Mouse (Mus musculus) adrenal gland, adult 18-20 months (tissue): ENCODE measurements around the gene Mpg. TPM values are rescaled to one million over a fixed set of nuclear protein-coding genes. Genes with fewer than 3 reads are reported as not detected.

ENCODE experiments used
- DNase-seq, 2 experiments: peaks; one replicate each; pipeline ENCODE4 v3.0.0; 2021 to 2022; ENCODE audit warnings: low spot score in 2 of 2
- total RNA-seq, 2 experiments: library from RNA; stranded (reverse); gene quantifications; 1 replicate in 1 of 2; 2 replicates in 1 of 2; pipeline ENCODE4 v1.2.3; 2021

Gene Mpg
- total RNA-seq, 2 experiments from 2014 or later = 17.1 to 20.3 TPM

- DNase-seq = no peak
Observed at GRCm38 (mm10) chr11:32253121-32253520, 26.8 kb downstream of the Mpg start.

GRCm38 (mm10) chr11:32256146-32256545, 29.8 kb downstream of the Mpg start:
- no peak for DNase-seq

- no peak for DNase-seq
Observed at GRCm38 (mm10) chr11:32256566-32256965, 30.3 kb downstream of the Mpg start.

- DNase-seq = no peak
Observed at GRCm38 (mm10) chr11:32262674-32263415, 36.5 kb downstream of the Mpg start.

DNA sequence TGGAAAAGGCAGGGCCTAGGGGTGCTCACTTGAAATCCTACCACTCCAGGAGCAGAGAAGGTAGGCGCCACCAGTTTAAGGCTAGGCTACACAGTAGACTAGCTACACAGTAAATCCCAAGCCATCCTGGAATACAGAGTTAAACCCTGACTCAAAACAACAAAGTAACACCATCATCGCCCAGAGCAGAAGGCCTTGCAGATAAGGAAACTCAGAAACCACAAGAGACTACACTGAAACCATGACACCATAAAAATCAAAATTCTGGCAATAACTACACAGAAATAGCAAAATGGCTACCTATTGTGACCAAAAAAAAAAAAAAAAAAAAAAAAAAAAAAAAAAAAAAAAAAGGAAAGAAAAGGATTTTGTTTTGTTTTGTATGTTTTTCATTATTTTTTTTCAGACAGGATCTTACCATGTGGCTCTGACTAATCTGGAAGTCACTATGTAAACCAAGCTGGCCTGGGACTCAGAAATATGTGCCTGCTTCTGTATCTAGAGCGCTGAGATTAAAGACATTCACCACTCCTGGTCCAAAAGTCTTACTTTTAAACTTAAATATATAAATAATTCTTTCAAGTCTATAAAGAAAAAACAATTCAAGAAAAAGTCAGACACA, 38.9 kb downstream of the Mpg start:
- no peak for DNase-seq

DNA sequence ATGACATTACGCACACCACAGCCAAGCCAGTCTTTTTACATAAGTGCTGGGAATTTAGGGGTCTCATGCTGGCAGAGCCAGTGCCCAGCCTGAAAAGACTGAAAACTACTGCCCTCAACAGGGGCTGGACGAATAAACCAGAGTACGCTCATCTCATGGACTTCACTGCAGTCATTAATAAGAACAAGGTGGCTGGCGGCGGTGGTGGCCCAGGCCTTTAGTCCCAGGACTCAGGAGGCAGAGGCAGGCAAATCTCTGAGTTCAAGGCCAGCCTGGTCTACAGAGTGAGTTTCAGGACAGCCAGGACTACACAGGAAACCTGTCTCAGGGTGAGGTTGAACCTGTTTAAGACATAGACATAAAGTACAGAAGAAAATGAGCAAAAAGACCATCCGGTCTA, 39.9 kb downstream of the Mpg start:
- no peak for DNase-seq

- no peak for DNase-seq
Observed at GRCm38 (mm10) chr11:32266776-32267175, 40.5 kb downstream of the Mpg start.

- DNase-seq = peak; percentile 96 to 98
Observed at GRCm38 (mm10) chr11:32267188-32267884, 41.0 kb downstream of the Mpg start, which contains the start of gene Nprl3. Gene Nprl3, minus strand, starts transcription at chr11:32267707.

GRCm38 (mm10) chr11:32267964-32268363, 41.7 kb downstream of the Mpg start:
- DNase-seq = no peak

GRCm38 (mm10) chr11:32268952-32269351, 42.6 kb downstream of the Mpg start:
- DNase-seq = no peak

- no peak for DNase-seq
Observed at GRCm38 (mm10) chr11:32271178-32271577, 44.9 kb downstream of the Mpg start.

- DNase-seq = no peak
Observed at GRCm38 (mm10) chr11:32276347-32276746, 50.0 kb downstream of the Mpg start, which contains the start of gene Hba-x. Gene Hba-x, plus strand, starts transcription at chr11:32276400.

DNA sequence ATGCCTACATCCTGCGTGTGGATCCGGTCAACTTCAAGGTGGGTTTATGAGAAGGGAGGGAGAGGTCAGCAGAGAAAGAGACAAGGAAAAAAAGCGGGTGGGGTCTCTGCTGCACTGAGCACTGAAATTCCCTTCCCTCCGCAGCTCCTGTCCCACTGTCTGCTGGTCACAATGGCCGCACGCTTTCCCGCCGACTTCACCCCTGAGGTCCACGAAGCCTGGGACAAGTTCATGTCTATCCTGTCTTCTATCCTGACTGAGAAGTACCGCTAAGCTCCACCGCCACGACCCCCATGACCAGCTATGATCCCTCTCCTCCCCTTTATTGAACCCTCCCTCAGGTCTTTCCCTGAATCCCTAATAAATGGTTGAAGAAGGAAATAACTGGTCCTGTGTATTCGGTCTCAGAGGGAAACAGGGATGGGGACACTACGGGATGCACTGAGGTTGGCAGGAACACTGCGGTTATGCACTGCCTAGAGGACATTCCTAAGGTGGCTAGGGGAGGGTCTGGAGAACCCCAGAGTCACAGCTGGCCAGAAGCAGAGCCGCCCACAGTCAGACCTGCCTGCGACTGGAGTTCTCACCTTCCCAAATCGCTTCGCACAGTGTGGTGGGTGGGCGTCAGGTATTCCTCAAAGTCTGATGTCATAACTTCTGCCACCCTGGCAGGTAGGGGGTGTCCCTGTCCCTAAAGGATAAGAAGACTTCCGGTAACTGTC, 51.6 kb downstream of the Mpg start:
- DNase-seq = no peak

GRCm38 (mm10) chr11:32278458-32278957, 52.2 kb downstream of the Mpg start:
- no peak for DNase-seq

DNA sequence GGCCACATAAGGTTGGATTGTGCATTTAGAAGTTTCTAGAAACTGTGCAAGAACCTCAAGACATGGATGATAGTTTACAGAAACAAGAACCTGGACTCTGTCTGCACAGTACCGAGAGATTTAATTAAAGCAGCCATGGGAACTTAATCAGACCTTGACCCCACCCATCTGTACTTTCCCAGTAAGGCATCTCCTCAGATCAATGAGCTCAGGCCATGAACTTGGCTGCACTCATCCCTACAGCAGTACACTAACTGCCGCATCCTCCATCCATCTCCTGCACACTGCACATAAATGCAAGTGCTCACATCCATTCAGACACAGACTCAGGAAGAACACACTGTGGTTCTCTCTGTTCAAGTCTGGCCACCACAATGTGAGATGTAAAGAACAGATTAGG, 54.3 kb downstream of the Mpg start:
- no peak for DNase-seq

- DNase-seq = no peak
Observed at GRCm38 (mm10) chr11:32281416-32282144, 55.3 kb downstream of the Mpg start.
